Mouse (Mus musculus): ENCODE measurements at regions not wholly inside any gene's neighbourhood (a gene's known extent, or its start where the extent isn't known, plus 50 kb on each side); places are given as distances from the start of the nearest gene placed in this dataset.
A peak's percentile ranks its signal among the peaks of the same experiment; 100 is the strongest.

- DNase-seq, result no peak
Observed at GRCm38 (mm10) chr4:125890510-125890909, 133.8 kb upstream of the Csf3r start.

GRCm38 (mm10) chr4:125893139-125893538 is 131.2 kb upstream of the Csf3r start:
- DNase-seq, result no peak

GRCm38 (mm10) chr4:125897707-125898106 is 126.6 kb upstream of the Csf3r start:
- DNase-seq, result no peak

GRCm38 (mm10) chr4:125898631-125899348 is 125.6 kb upstream of the Csf3r start:
- DNase-seq, result no peak

GRCm38 (mm10) chr4:125901546-125902276 is 122.6 kb upstream of the Csf3r start:
- no peak for DNase-seq

DNA sequence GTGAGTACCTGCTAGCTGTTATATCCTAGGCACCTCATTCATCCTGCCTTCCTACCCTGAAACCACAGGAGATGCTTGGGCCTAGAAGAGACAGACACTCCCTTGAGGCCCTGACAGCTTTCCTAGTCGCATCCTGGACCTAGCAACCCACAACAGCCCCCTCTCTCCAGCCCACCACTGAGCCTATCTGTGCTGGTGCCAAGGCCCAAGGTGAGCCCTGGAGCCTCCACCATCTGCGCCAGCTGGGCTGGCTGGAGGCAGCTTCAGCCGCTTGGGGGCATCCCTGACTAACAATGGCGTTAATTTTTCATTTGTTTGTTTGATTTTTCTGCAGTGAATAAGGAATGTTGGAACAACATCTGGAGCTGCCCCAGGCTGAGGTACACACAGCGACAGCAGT is 118.1 kb upstream of the Csf3r start:
- no peak for DNase-seq

- DNase-seq, result no peak
Observed at GRCm38 (mm10) chr4:125908901-125909300, 115.4 kb upstream of the Csf3r start.

DNA sequence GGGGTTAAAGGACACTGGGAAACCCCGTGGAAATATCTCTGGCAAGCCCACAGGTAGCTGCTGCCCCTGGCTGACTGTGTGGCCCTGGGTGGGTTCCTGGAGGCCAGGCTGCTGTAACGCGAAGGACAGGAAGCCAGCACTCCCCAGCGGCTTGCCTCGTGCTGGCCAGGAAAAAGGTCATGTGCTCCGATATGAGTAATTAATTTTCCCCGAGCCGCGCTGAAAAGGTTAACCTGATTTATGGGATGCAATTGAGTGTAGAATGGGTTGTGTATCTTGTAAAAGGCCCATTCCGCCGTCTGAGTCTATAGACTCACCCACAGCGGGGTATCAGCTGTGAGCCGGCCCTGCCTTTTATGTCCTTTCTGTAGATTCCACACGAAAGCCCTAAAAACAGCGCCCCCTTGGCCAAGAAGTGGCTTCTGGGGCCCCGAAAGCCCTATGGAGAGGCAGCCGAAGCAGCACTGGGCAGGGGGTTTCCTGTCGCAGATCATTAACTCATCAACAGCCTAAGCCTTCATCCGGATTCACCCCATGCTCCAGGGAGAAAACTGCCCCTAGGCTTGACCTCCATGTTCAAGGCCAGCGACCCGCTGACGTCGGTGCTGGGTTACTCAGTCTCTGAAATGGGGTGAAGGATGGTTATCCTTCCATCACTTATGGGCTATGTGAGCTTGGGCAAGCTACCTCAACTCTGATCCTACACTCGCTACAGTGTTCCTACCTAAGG is 112.6 kb upstream of the Csf3r start:
- DNase-seq, result no peak

- peak; percentile 51 for DNase-seq
Observed at GRCm38 (mm10) chr4:125912444-125913049, 111.8 kb upstream of the Csf3r start.

DNA sequence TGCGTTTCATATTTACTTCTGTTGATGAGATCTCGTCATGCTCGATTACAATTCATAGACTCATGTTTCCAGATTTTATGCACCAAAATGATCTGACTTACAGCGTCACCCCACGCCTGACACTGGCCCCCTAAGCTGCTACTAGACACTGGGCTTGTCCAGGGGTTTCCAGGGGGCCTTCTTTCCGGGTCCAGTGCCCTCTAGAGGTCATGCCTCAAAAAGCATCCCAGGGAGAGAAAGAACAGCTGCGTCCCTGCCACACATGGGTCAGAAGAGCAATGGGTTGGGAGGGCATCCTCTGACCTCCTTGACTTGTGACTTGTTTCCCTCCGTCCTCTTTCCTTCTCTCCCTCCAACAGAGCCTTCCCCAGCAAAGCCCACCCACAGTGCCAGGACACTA is 109.2 kb upstream of the Csf3r start:
- DNase-seq, result no peak

DNA sequence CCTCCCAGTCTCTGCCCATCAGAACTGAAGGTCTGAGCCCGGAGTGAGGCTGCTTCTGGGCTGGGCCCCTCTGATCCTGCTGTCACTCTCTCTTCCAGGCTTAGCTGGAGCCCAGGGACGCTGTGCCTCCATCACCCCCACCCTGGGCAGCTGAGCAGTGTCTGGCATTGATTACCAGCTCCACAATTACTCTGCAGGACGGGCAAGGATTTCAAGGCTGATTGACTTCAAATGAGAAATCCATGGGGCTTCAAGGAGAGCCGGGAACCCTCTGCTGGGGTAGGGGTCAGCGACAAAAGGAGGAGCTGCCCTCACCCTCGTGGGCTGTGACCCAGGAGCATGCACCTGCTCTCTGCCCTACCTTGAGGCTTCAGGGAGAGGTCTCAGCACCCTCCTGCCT is 107.1 kb upstream of the Csf3r start:
- no peak for DNase-seq

- peak; percentile 36 for DNase-seq
Observed at GRCm38 (mm10) chr4:125921550-125922316, 102.6 kb upstream of the Csf3r start.

GRCm38 (mm10) chr4:125922317-125922878 is 102.0 kb upstream of the Csf3r start:
- DNase-seq, result no peak

DNA sequence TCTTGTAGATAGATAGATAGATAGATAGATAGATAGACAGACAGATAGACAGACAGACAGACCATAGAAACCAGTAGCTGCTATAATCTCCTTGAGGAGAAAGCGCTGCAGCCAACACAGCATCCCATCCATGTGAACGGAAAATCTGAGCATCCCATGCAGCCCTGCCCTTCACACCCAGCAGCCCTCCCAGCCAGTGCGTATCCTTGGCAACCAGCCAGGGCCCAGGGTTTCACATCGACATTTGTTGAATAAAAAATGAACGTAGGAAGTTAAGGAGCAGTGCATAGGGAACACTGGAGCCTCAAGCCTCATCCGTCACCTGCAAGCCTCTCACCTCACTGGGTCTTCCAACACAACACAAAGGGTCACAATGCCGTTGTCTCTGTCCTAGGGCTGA is 101.1 kb upstream of the Csf3r start:
- no peak for DNase-seq

GRCm38 (mm10) chr4:125928196-125928595 is 96.2 kb upstream of the Csf3r start:
- no peak for DNase-seq

DNA sequence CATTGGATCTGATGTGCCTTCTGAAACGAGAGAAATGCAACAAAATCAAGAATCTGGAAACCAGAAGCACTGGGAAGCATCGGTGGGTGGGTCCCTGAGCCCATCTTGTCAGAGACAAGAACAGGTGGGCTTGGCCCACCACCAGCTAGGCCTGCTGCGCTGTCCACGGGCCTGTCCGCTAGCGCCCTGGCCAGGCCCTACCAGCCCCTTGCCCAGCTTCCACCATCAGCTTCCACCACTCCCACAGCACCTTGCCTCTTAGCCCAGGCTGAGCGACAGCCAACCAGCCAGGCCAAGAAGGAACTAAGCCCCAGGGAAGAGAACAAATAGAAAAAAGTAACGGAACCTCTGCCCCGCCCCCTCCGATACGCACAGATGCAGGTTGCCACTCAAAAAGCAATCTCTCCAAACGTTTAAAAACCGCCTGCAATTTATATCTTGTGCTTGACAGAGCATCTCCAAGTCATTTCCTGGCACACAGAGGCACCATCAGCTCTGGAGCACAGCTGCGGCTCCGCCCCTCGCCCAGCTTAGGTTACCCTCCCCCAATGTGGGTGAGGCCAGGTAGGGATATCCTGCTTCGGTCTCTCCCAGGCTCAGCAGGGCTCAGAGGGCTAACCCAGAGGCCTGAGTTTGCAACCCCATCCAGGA is 95.1 kb upstream of the Csf3r start:
- no peak for DNase-seq

- DNase-seq, result no peak
Observed at GRCm38 (mm10) chr4:125930764-125931163, 93.6 kb upstream of the Csf3r start.

DNA sequence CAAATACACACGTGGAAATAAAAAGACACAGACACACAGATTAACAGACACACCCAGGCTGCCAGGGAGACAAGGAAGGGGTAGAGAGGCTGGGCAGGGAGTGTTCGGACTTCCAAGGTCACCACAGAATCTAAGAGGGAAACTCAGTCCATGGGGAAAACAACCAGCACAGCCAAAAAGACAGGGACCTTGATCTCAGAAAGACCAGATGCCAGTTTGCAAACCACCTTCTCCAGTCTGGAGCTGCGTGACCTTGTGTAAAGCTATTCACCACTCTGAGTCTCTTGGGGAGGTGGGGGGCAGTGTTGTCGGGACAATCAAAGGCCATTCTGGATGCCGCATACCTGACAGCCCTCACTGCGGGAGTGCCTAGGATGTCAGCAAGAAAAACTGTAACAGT is 93.0 kb upstream of the Csf3r start:
- DNase-seq, result no peak

- DNase-seq, result no peak
Observed at GRCm38 (mm10) chr4:125932036-125932756, 92.2 kb upstream of the Csf3r start.

DNA sequence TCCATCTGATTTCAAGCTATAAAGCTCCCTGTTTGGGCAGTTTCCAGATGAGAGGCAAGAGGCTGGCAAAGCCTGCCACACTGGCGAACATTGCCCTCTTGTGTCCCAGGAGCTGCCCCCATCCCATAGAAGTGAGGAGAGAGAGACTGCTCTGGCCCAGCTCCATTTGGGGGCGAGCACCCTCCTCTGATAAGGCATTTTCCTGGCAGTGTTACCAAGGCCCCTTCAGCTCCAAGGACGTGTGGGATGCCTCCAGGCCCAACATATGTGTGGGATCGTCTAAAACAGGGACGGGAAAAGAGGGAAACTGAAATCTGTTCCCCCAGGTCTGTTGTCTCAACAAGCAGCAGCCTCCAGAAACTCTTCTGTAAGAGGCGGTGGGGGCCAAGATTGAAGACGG is 88.0 kb upstream of the Csf3r start:
- no peak for DNase-seq

GRCm38 (mm10) chr4:125938186-125938585 is 86.2 kb upstream of the Csf3r start:
- no peak for DNase-seq

All from kidney, postnatal 14 days (tissue).